Mouse (Mus musculus) ES-Bruce4 (cell line): ENCODE measurements around the gene Tpst1. TPM values are rescaled to one million over a fixed set of nuclear protein-coding genes. Genes with fewer than 3 reads are reported as not detected.

Source experiments
- H3K27ac ChIP-seq: 2 replicates; pipeline ENCODE4 v1.5.1; 2012; ENCODE audit warnings: low read length, inconsistent platforms; ENCODE audit not compliant: insufficient read depth
- H3K27me3 ChIP-seq: 2 replicates; pipeline ENCODE4 v1.6.1; 2012; ENCODE audit warnings: mild to moderate bottlenecking, low read length, inconsistent platforms; ENCODE audit not compliant: control insufficient read depth, poor library complexity, insufficient read depth, severe bottlenecking
- H3K36me3 ChIP-seq: 2 replicates; pipeline ENCODE4 v1.6.1; 2012; ENCODE audit warnings: inconsistent platforms, mild to moderate bottlenecking, low read length, moderate library complexity; ENCODE audit not compliant: control insufficient read depth, poor library complexity, insufficient read depth, severe bottlenecking
- H3K4me1 ChIP-seq: one replicate; pipeline ENCODE4 v1.8.1; 2011; ENCODE audit warnings: low read length; ENCODE audit not compliant: control insufficient read depth, insufficient read depth
- H3K4me3 ChIP-seq: 2 replicates; pipeline ENCODE4 v1.5.1; 2011; ENCODE audit warnings: low read depth, mild to moderate bottlenecking, low read length
- H3K9ac ChIP-seq: 2 replicates; pipeline ENCODE4 v1.6.1; 2012; ENCODE audit warnings: low read depth, mild to moderate bottlenecking, inconsistent platforms; ENCODE audit not compliant: poor library complexity, severe bottlenecking
- H3K9me3 ChIP-seq: replicated peaks from 2 replicates; pipeline ENCODE4 v1.6.1; 2012; ENCODE audit warnings: mild to moderate bottlenecking, low read length, inconsistent platforms; ENCODE audit not compliant: control insufficient read depth, poor library complexity, insufficient read depth, severe bottlenecking
- CTCF ChIP-seq: IDR thresholded peaks from one replicate; pipeline ENCODE4 v1.8.1; 2011; ENCODE audit warnings: low read depth, low read length
- EP300 ChIP-seq: IDR thresholded peaks from 2 replicates; pipeline ENCODE4 v1.6.1; 2011; ENCODE audit warnings: low read depth, low read length; ENCODE audit not compliant: insufficient read depth
- POLR2A ChIP-seq: IDR thresholded peaks from one replicate; pipeline ENCODE4 v1.8.1; 2011; ENCODE audit warnings: low read length; ENCODE audit not compliant: insufficient read depth
- polyA plus RNA-seq: library from polyadenylated mRNA; stranded (reverse); fragments of >200 nt; gene quantifications from 2 replicates; pipeline ENCODE4 v1.2.4, GENCODE M21; 2011; ENCODE audit warnings: low read depth; ENCODE audit not compliant: missing spikeins, insufficient read depth, insufficient read length

Tpst1 gene
- polyA plus RNA-seq, 1 experiment: 44.8 TPM

GRCm38 (mm10) chr5:130144334-130145312 lies 71.5 kb downstream of the Tpst1 start, which contains the start of gene Kctd7:
TSS of gene Kctd7 (plus strand) at chr5:130144861.
- peak within 1 kb of the TSS; percentile 67 for H3K4me3 ChIP-seq
- peaks cover 2% of the 10 kb centered on the region for H3K4me1 ChIP-seq
- H3K9ac ChIP-seq: no peak within 1 kb of the TSS
- H3K27me3 ChIP-seq: no peaks in the 10 kb centered on the region
- TF ChIP-seq CTCF (peak; percentile 48), EP300 (no peak), POLR2A (no peak)
- no peaks in the 10 kb centered on the region for H3K9me3 ChIP-seq
- no peaks in the 10 kb centered on the region for H3K36me3 ChIP-seq
- H3K27ac ChIP-seq: no peak within 1 kb of the TSS

GRCm38 (mm10) chr5:130145961-130146360 lies 72.8 kb downstream of the Tpst1 start:
- Histone ChIP-seq H3K27ac (no peak overlapping the region), H3K27me3 (no peaks in the 10 kb centered on the region), H3K4me3 (no peak overlapping the region), H3K36me3 (no peaks in the 10 kb centered on the region), H3K9me3 (no peaks in the 10 kb centered on the region), H3K9ac (no peak overlapping the region), H3K4me1 (peaks cover 2% of the 10 kb centered on the region)
- TF ChIP-seq EP300 (no peak), CTCF (no peak), POLR2A (no peak)

GRCm38 (mm10) chr5:130149726-130150310 lies 76.7 kb downstream of the Tpst1 start:
- TF ChIP-seq EP300 (no peak), CTCF (no peak), POLR2A (no peak)
- no peak overlapping the region for H3K27ac ChIP-seq
- H3K27me3 ChIP-seq: no peaks in the 10 kb centered on the region
- H3K9ac ChIP-seq: no peak overlapping the region
- no peaks in the 10 kb centered on the region for H3K36me3 ChIP-seq
- H3K4me3 ChIP-seq: no peak overlapping the region
- H3K4me1 ChIP-seq: no peaks in the 10 kb centered on the region
- H3K9me3 ChIP-seq: no peaks in the 10 kb centered on the region

DNA sequence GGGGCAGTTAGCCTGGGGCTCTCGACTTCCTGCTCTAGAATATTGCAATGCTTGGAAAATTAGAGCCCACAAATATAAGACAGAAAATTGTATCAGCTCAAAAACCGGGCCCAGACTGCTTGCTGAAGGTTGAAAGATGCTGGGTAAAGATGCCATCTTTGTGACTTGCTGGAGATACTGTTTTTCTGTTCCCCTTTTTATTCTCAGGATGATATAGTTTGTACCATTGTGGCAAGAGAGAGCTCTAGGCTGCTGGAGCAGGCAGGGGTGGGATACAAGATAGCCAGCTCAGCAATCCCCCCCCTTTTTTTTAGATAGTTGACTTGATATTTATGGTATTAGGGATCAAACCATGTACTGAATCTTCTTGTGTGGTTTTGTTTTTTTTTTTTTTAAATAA lies 81.2 kb downstream of the Tpst1 start:
- no peak for TF ChIP-seq CTCF
- TF ChIP-seq POLR2A: no peak
- TF ChIP-seq EP300: no peak
- no peaks in the 10 kb centered on the region for H3K4me1 ChIP-seq
- H3K4me3 ChIP-seq: no peak overlapping the region
- no peaks in the 10 kb centered on the region for H3K36me3 ChIP-seq
- H3K27me3 ChIP-seq: no peaks in the 10 kb centered on the region
- no peak overlapping the region for H3K9ac ChIP-seq
- no peaks in the 10 kb centered on the region for H3K9me3 ChIP-seq
- H3K27ac ChIP-seq: no peak overlapping the region

DNA sequence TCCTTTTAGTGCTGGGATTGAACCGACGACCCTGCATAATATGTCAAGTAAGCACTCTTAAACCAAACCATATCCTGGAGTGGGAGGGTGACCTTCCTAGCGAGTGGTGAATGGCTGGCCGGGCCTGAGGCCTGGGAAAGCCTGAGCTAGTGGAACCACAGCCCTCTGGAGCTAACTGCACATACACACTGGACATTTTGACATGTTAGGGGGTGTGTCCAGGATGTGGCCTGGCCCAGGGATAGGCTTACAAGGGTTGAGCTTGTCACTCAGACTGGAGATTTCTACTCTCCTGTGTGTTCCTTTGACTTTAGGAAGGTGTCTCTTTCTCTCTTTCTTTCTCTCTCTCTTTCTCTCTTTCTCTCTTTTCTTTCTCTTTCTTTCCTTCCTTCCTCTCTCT lies 85.4 kb downstream of the Tpst1 start:
- no peaks in the 10 kb centered on the region for H3K4me1 ChIP-seq
- no peak overlapping the region for H3K9ac ChIP-seq
- no peaks in the 10 kb centered on the region for H3K27me3 ChIP-seq
- H3K4me3 ChIP-seq: no peak overlapping the region
- no peak for TF ChIP-seq POLR2A
- no peak for TF ChIP-seq CTCF
- no peak for TF ChIP-seq EP300
- no peaks in the 10 kb centered on the region for H3K36me3 ChIP-seq
- H3K27ac ChIP-seq: no peak overlapping the region
- no peaks in the 10 kb centered on the region for H3K9me3 ChIP-seq

- H3K9ac ChIP-seq: no peak overlapping the region
- no peaks in the 10 kb centered on the region for H3K9me3 ChIP-seq
- no peaks in the 10 kb centered on the region for H3K27me3 ChIP-seq
- no peak overlapping the region for H3K27ac ChIP-seq
- no peak for TF ChIP-seq EP300
- TF ChIP-seq POLR2A: no peak
- no peak for TF ChIP-seq CTCF
- H3K4me1 ChIP-seq: no peaks in the 10 kb centered on the region
- no peak overlapping the region for H3K4me3 ChIP-seq
- no peaks in the 10 kb centered on the region for H3K36me3 ChIP-seq
Measured at GRCm38 (mm10) chr5:130159761-130160201, 86.7 kb downstream of the Tpst1 start.
